Mouse (Mus musculus) spleen, adult 2 months (tissue): ENCODE results near the gene Ndufb7.

Source experiments
- CTCF ChIP-seq: fragments of 200-500 bp; IDR thresholded peaks from 2 replicates; pipeline ENCODE4 v1.5.1; 2011; ENCODE audit warnings: mild to moderate bottlenecking, inconsistent platforms; ENCODE audit not compliant: insufficient read depth, insufficient read length, insufficient replicate concordance; ENCODE audit errors: extremely low read depth
- POLR2A ChIP-seq: fragments of 200-500 bp; IDR thresholded peaks from 2 replicates; pipeline ENCODE4 v1.6.1; 2011; ENCODE audit warnings: low read depth, low read length, inconsistent platforms

DNA sequence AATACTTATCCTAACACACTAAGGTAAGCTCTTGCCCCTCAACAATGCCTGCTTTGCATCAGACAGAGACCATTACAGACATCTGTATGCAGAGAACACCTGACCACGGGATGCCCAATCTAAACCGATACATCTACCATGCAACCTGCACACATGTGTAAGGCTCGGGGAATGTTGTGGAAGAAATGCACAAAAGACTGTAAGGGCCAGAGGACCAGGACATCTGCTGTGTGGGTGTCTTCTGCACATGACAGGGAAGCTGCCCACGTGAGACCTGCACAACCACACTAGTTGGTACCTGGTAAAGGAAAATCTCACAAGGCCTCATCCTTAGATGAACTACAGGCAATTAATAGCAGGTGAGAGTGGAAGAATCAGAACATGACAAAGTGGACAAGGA lies 3.2 kb upstream of the Ndufb7 start:
- TF ChIP-seq POLR2A (no peak), CTCF (no peak)
